Mouse (Mus musculus) v-Abl transformed pro-B cells (cell line): ENCODE data around the gene Sh3bp1.

Source experiments
- in situ Hi-C, 2 experiments: fragments of 400-800 bp; cut with MboI; formaldehyde crosslinking; loops; one replicate each; pipeline ENCODE4 v1.15.1; 2025; ENCODE audit not compliant: unreplicated experiment in 2 of 2

Gene Sh3bp1

GRCm38 (mm10) chr15:78931577-78931976 lies 32.0 kb downstream of the Sh3bp1 start:
- in situ Hi-C loops: no loop called here

- in situ Hi-C loops: no loop called here
These were observed 35.3 kb downstream of the Sh3bp1 start, which contains the start of gene Nol12 for GRCm38 (mm10) chr15:78934784-78935320. Gene Nol12, plus strand, starts transcription at chr15:78934933.

GRCm38 (mm10) chr15:78936403-78936802 lies 36.8 kb downstream of the Sh3bp1 start:
- in situ Hi-C loops: no loop called here

GRCm38 (mm10) chr15:78937311-78937710 lies 37.7 kb downstream of the Sh3bp1 start:
- in situ Hi-C loops: no loop called here

GRCm38 (mm10) chr15:78937963-78938362 lies 38.4 kb downstream of the Sh3bp1 start:
- in situ Hi-C loops: no loop called here

- in situ Hi-C loops: loop anchor here in 1 of 2 experiments (5.0 kb wide), 1 partner anchor 38 kb away; no protein-coding TSS in a partner anchor
These were observed 40.8 kb downstream of the Sh3bp1 start for GRCm38 (mm10) chr15:78940325-78940724.

GRCm38 (mm10) chr15:78942663-78943062 lies 43.1 kb downstream of the Sh3bp1 start:
- in situ Hi-C loops: loop anchor here in 1 of 2 experiments (5.0 kb wide), 1 partner anchor 40 kb away; no protein-coding TSS in a partner anchor

GRCm38 (mm10) chr15:78946232-78946631 lies 46.7 kb downstream of the Sh3bp1 start:
- in situ Hi-C loops: no loop called here

- in situ Hi-C loops: no loop called here
These were observed 48.1 kb downstream of the Sh3bp1 start, which contains the start of gene Triobp for GRCm38 (mm10) chr15:78947657-78948056. Gene Triobp, plus strand, starts transcription at chr15:78947724.

- in situ Hi-C loops: no loop called here
These were observed 48.7 kb downstream of the Sh3bp1 start for GRCm38 (mm10) chr15:78948152-78948725.

- in situ Hi-C loops: no loop called here
These were observed 49.3 kb downstream of the Sh3bp1 start for GRCm38 (mm10) chr15:78948883-78949282.

- in situ Hi-C loops: no loop called here
These were observed 56.1 kb downstream of the Sh3bp1 start for GRCm38 (mm10) chr15:78955663-78956062.

GRCm38 (mm10) chr15:78956351-78956750 lies 56.8 kb downstream of the Sh3bp1 start:
- in situ Hi-C loops: no loop called here

GRCm38 (mm10) chr15:78957021-78957420 lies 57.5 kb downstream of the Sh3bp1 start:
- in situ Hi-C loops: no loop called here

- in situ Hi-C loops: no loop called here
These were observed 60.0 kb downstream of the Sh3bp1 start for GRCm38 (mm10) chr15:78959537-78959936.

- in situ Hi-C loops: no loop called here
These were observed 60.5 kb downstream of the Sh3bp1 start for GRCm38 (mm10) chr15:78960088-78960487.
